Mouse (Mus musculus) liver, embryonic 12.5 days (tissue): ENCODE data around the gene Prkca. TPM values are rescaled to one million over a fixed set of nuclear protein-coding genes. Genes with fewer than 3 reads are reported as not detected.
"Not testable (repeated sequence)": the region's sequence is repeated elsewhere in the genome, so short reads cannot be mapped to it uniquely, and the experiment has no call there.

ENCODE experiments used
- ATAC-seq: fragments of 200-750 bp; cut with Nextera tagmentation; 2 replicates; pipeline ENCODE4 v1.8.0; 2017; ENCODE audit warnings: moderate number of reproducible peaks, mild to moderate bottlenecking, moderate library complexity
- H3K27ac ChIP-seq: fragments of 300-500 bp; sonication (generic); 2 replicates; pipeline ENCODE4 v1.5.1; 2016; ENCODE audit warnings: mild to moderate bottlenecking
- H3K27me3 ChIP-seq: fragments of 300-500 bp; sonication (generic); replicated peaks from 2 replicates; pipeline ENCODE4 v1.6.1; 2016; ENCODE audit warnings: mild to moderate bottlenecking, moderate library complexity
- H3K36me3 ChIP-seq: fragments of 300-500 bp; sonication (generic); 2 replicates; pipeline ENCODE4 v1.6.1; 2016; ENCODE audit warnings: mild to moderate bottlenecking, moderate library complexity
- H3K4me1 ChIP-seq: fragments of 300-500 bp; sonication (generic); 2 replicates; pipeline ENCODE4 v1.6.1; 2016
- H3K4me2 ChIP-seq: fragments of 300-500 bp; sonication (generic); 2 replicates; pipeline ENCODE4 v1.6.1; 2016; ENCODE audit warnings: mild to moderate bottlenecking, moderate library complexity
- H3K4me3 ChIP-seq: fragments of 300-500 bp; sonication (generic); 2 replicates; pipeline ENCODE4 v1.5.1; 2016; ENCODE audit warnings: mild to moderate bottlenecking, moderate library complexity
- H3K9ac ChIP-seq: fragments of 300-500 bp; sonication (generic); 2 replicates; pipeline ENCODE4 v1.6.1; 2016; ENCODE audit warnings: mild to moderate bottlenecking, moderate library complexity
- H3K9me3 ChIP-seq: fragments of 300-500 bp; sonication (generic); replicated peaks from 2 replicates; pipeline ENCODE4 v1.6.1; 2016; ENCODE audit warnings: mild to moderate bottlenecking, moderate library complexity
- WGBS: fragments of 180-500 bp; shearing (Covaris S2); methylation state at CpG from one replicate; pipeline ENCODE4 v1.1.7; 2016; ENCODE audit not compliant: insufficient replicate concordance; 5-methylcytosine and 5-hydroxymethylcytosine counted together
- polyA plus RNA-seq: library from polyadenylated mRNA; unstranded; fragments of >200 nt; fragmentation: Nextera tagmentation; extraction: Ambion mirVana; gene quantifications from 2 replicates; pipeline ENCODE4 v1.2.1, GENCODE M21; 2016

The Prkca gene
- polyA plus RNA-seq, 1 experiment from 2014 or later: 7.5 TPM

- Histone ChIP-seq H3K27ac (no peak overlapping the region), H3K4me3 (no peak overlapping the region), H3K4me2 (no peak overlapping the region), H3K9me3 (no peaks in the 10 kb centered on the region), H3K27me3 (no peaks in the 10 kb centered on the region), H3K4me1 (0 out of 2 replicates have a peak, but pooled peaks cover 3% of the 10 kb centered on the region), H3K36me3 (no peaks in the 10 kb centered on the region), H3K9ac (no peak overlapping the region)
- ATAC-seq: no peak
- 73% methylated on average over 3 of the region's 3 CpGs for WGBS
Observed at GRCm38 (mm10) chr11:108114091-108114490, 229.6 kb downstream of the Prkca start.

- no peak overlapping the region for H3K4me3 ChIP-seq
- ATAC-seq: no peak
- WGBS: 56% methylated on average over 3 of the region's 3 CpGs
Observed at GRCm38 (mm10) chr11:108112437-108112836, 231.3 kb downstream of the Prkca start.

GRCm38 (mm10) chr11:108104085-108104484 lies 239.6 kb downstream of the Prkca start:
- H3K4me2 ChIP-seq: no peak overlapping the region
- H3K9me3 ChIP-seq: no peaks in the 10 kb centered on the region
- peaks cover 12% of the 10 kb centered on the region; the same call in 1 of the 2 replicates for H3K4me1 ChIP-seq
- ATAC-seq: no peak
- H3K4me3 ChIP-seq: no peak overlapping the region
- H3K9ac ChIP-seq: no peak overlapping the region
- no peaks in the 10 kb centered on the region for H3K36me3 ChIP-seq
- H3K27me3 ChIP-seq: no peaks in the 10 kb centered on the region
- WGBS: 77% methylated on average over 6 of the region's 6 CpGs
- H3K27ac ChIP-seq: no peak overlapping the region

More at GRCm38 (mm10) chr11:108112437-108112836, 231.3 kb downstream of the Prkca start:
- Histone ChIP-seq H3K9ac (no peak overlapping the region), H3K9me3 (no peaks in the 10 kb centered on the region), H3K27ac (no peak overlapping the region), H3K36me3 (no peaks in the 10 kb centered on the region), H3K27me3 (no peaks in the 10 kb centered on the region), H3K4me2 (no peak overlapping the region), H3K4me1 (0 out of 2 replicates have a peak, but pooled peaks cover 3% of the 10 kb centered on the region)

GRCm38 (mm10) chr11:108101280-108101950 lies 242.3 kb downstream of the Prkca start:
- H3K4me2 ChIP-seq: no peak overlapping the region
- H3K4me1 ChIP-seq: peaks cover 20% of the 10 kb centered on the region; the same call in 1 of the 2 replicates
- H3K9me3 ChIP-seq: no peaks in the 10 kb centered on the region
- H3K36me3 ChIP-seq: no peaks in the 10 kb centered on the region
- ATAC-seq: no peak
- H3K27me3 ChIP-seq: no peaks in the 10 kb centered on the region
- WGBS: 66% methylated on average over 8 of the region's 8 CpGs
- H3K27ac ChIP-seq: no peak overlapping the region
- H3K9ac ChIP-seq: no peak overlapping the region
- no peak overlapping the region for H3K4me3 ChIP-seq

GRCm38 (mm10) chr11:108098306-108098705 lies 245.4 kb downstream of the Prkca start:
- Histone ChIP-seq H3K27me3 (no peaks in the 10 kb centered on the region), H3K9ac (no peak overlapping the region), H3K36me3 (no peaks in the 10 kb centered on the region), H3K9me3 (no peaks in the 10 kb centered on the region), H3K4me1 (peaks cover 13% of the 10 kb centered on the region; the same call in 1 of the 2 replicates), H3K4me2 (no peak overlapping the region), H3K4me3 (no peak overlapping the region), H3K27ac (no peak overlapping the region)
- 17% methylated on average over 7 of the region's 7 CpGs for WGBS
- peak; percentile 59 for ATAC-seq

- 0 out of 2 replicates have a peak, but pooled peaks cover 8% of the 10 kb centered on the region for H3K4me1 ChIP-seq
- no peak overlapping the region for H3K9ac ChIP-seq
- H3K4me3 ChIP-seq: no peak overlapping the region
- WGBS: 82% methylated on average over 5 of the region's 5 CpGs
- H3K4me2 ChIP-seq: no peak overlapping the region
- no peaks in the 10 kb centered on the region for H3K36me3 ChIP-seq
- no peak for ATAC-seq
- H3K27ac ChIP-seq: no peak overlapping the region
- H3K9me3 ChIP-seq: no peaks in the 10 kb centered on the region
- no peaks in the 10 kb centered on the region for H3K27me3 ChIP-seq
Observed at GRCm38 (mm10) chr11:108094796-108095195, 248.9 kb downstream of the Prkca start.

- H3K4me2 ChIP-seq: no peak overlapping the region
- 0 out of 2 replicates have a peak, but pooled peaks cover 1% of the 10 kb centered on the region for H3K4me1 ChIP-seq
- no peaks in the 10 kb centered on the region for H3K36me3 ChIP-seq
- H3K9ac ChIP-seq: no peak overlapping the region
- no peak overlapping the region for H3K27ac ChIP-seq
- H3K9me3 ChIP-seq: no peaks in the 10 kb centered on the region
- no peaks in the 10 kb centered on the region for H3K27me3 ChIP-seq
- no peak for ATAC-seq
- 84% methylated on average over 4 of the region's 4 CpGs for WGBS
- H3K4me3 ChIP-seq: no peak overlapping the region
Observed at GRCm38 (mm10) chr11:108093248-108093647, 250.5 kb downstream of the Prkca start.

- no peak for ATAC-seq
- Histone ChIP-seq H3K27me3 (no peaks in the 10 kb centered on the region), H3K4me1 (no peaks in the 10 kb centered on the region), H3K9ac (no peak overlapping the region), H3K9me3 (no peaks in the 10 kb centered on the region), H3K4me3 (no peak overlapping the region), H3K4me2 (no peak overlapping the region), H3K27ac (no peak overlapping the region), H3K36me3 (no peaks in the 10 kb centered on the region)
- 77% methylated on average over 3 of the region's 3 CpGs for WGBS
Observed at GRCm38 (mm10) chr11:108091238-108091637, 252.5 kb downstream of the Prkca start.

- no peak overlapping the region for H3K27ac ChIP-seq
- H3K27me3 ChIP-seq: no peaks in the 10 kb centered on the region
- H3K9ac ChIP-seq: no peak overlapping the region
- H3K36me3 ChIP-seq: no peaks in the 10 kb centered on the region
- no peaks in the 10 kb centered on the region for H3K4me1 ChIP-seq
- no peaks in the 10 kb centered on the region for H3K9me3 ChIP-seq
- no peak overlapping the region for H3K4me3 ChIP-seq
- no peak overlapping the region for H3K4me2 ChIP-seq
- no peak for ATAC-seq
- 58% methylated on average over 8 of the region's 8 CpGs for WGBS
Observed at GRCm38 (mm10) chr11:108090706-108091105, 253.0 kb downstream of the Prkca start.

GRCm38 (mm10) chr11:108088063-108088462 lies 255.7 kb downstream of the Prkca start:
- Histone ChIP-seq H3K36me3 (no peaks in the 10 kb centered on the region), H3K27ac (no peak overlapping the region), H3K27me3 (no peaks in the 10 kb centered on the region), H3K9ac (no peak overlapping the region), H3K4me2 (no peak overlapping the region), H3K9me3 (no peaks in the 10 kb centered on the region), H3K4me3 (no peak overlapping the region), H3K4me1 (no peaks in the 10 kb centered on the region)
- WGBS: 78% methylated on average over 5 of the region's 5 CpGs
- no peak for ATAC-seq

GRCm38 (mm10) chr11:108087105-108087700 lies 256.5 kb downstream of the Prkca start:
- not testable (repeated sequence) for H3K36me3 ChIP-seq, H3K27ac ChIP-seq, H3K4me1 ChIP-seq, H3K4me2 ChIP-seq, H3K9me3 ChIP-seq, H3K27me3 ChIP-seq, ATAC-seq, H3K4me3 ChIP-seq, H3K9ac ChIP-seq
- 32% methylated on average over 1 of the region's 1 CpGs for WGBS

GRCm38 (mm10) chr11:108082673-108083072 lies 261.1 kb downstream of the Prkca start:
- Histone ChIP-seq H3K27me3 (no peaks in the 10 kb centered on the region), H3K4me3 (no peak overlapping the region), H3K9me3 (no peaks in the 10 kb centered on the region), H3K4me2 (no peak overlapping the region), H3K9ac (no peak overlapping the region), H3K27ac (no peak overlapping the region), H3K36me3 (no peaks in the 10 kb centered on the region), H3K4me1 (no peaks in the 10 kb centered on the region)
- no peak for ATAC-seq
